Mouse (Mus musculus) ovary, adult 18-20 months (tissue): ENCODE measurements at regions not wholly inside any gene's neighbourhood (a gene's known extent, or its start where the extent isn't known, plus 50 kb on each side); places are given as distances from the start of the nearest gene placed in this dataset.

Experiments
- DNase-seq: peaks from one replicate; pipeline ENCODE4 v3.0.0; 2022; ENCODE audit warnings: low spot score, mixed read lengths

DNA sequence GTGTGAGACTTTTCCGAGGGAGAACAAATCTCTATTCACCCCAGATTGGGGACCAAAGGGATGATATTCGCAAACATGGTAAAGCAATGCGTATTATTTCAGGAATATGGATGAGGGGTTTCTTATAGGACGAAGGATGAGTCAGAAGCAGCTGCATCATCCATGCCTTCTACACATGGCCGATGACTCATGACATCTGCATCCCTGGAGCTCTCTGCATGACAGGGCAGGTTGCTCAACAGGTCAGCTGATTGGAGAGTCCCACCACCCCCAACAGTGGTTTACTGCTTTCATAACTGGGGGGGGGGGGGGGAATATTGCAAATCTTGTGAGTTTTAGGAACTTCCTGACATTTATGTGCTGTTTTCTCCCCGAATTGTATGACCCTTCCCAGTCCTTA, 50.3 kb upstream of the Pias1 start:
- no peak for DNase-seq
